Mouse (Mus musculus): ENCODE data around the gene Lpar2.

GRCm38 (mm10) chr8:69797661-69798060 lies 24.6 kb upstream of the Lpar2 start:
- TF ChIP-seq CTCF (IDR thresholded peaks at IDR 0.05; ENCODE audit: extremely low read depth, insufficient read depth, low read length) (no peak), POLR2A (IDR thresholded peaks at IDR 0.05; ENCODE audit: extremely low read depth, insufficient read depth, low read length) (no peak)

Measured in cortical plate, adult 2 months (tissue).